16 mouse cellular contexts compared by ENCODE assay signal in the genomic region with DNA sequence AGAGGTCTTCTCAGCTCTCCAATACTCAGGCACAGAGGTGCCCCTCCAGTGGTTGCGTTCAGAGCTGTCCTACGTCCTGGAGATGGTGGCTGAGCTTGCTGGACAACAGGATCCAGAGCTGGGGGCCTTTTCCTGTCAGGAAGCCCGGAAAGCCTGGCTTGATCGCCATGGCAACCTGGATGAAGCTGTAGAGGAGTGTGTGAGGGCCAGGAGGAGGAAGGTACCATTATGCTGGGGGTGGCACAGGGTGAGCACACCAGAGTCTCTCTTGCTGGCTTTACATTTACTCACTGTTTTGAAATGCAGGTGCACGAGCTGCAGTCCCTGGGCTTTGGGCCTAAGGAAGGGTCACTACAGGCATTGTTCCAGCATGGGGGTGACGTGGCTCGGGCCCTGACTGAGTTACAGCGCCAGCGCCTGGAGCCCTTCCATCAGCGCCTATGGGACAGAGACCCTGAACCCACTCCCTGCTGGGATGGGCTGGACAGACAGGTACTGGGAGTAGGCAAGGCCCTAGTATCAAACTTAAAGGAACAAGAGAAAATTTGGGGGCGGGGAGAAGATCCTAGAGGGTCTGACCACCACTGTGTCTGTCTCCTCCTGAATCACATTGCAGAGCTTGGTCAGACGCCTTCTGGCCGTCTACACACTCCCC. TPM values are rescaled to one million over a fixed set of nuclear protein-coding genes. Genes with fewer than 3 reads are reported as not detected.
DNase-seq lines count a peak whose midpoint lies in the region; ATAC-seq and TF ChIP-seq lines count a peak whose summit lies in the region.
"Had no signal": no experiment of that assay in that cellular context is flagged by ENCODE, and none has a peak within 500 bp of the region (broad histone marks: within the 10 kb centered on the region; RNA-seq: fewer than 3 reads in every experiment).

No protein-coding gene starts in this region.

- no peak for TF ChIP-seq CTCF in hindbrain, postnatal 0 days (IDR thresholded peaks at IDR 0.05; ENCODE audit: low read depth)

- ATAC-seq in hindbrain, postnatal 0 days: no peak
- no peak for ATAC-seq in hindbrain, embryonic 11.5 days (ENCODE audit: low FRiP score)

- peak; percentile 68 to 69 for DNase-seq in cerebellum, postnatal 10 days
- DNase-seq in cerebellum, adult 9-11 months: no peak
- DNase-seq in hindbrain, postnatal 0 days (ENCODE audit: low spot score): peak; percentile 48
- no peak for DNase-seq in hindbrain, embryonic 11.5 days (ENCODE audit: low spot score)
- DNase-seq in layer of hippocampus, adult 9-11 months: peak; percentile 53
- DNase-seq in layer of hippocampus, adult 9-10 months (ENCODE audit: low spot score): no peak
- DNase-seq in right cerebral cortex, postnatal 4 days: peak; percentile 42
- no peak for DNase-seq in right cerebral cortex, postnatal 25 days
- DNase-seq: adrenal gland, postnatal 10 days; cerebellum, postnatal 36 days; heart, postnatal 14 days; retina, postnatal 1 day; thymus, postnatal 4 days had no signal

- peaks cover 16% of the 10 kb centered on the region for H3K4me1 ChIP-seq in hindbrain, postnatal 0 days (ENCODE audit: insufficient read depth, low read length)
- peaks cover 3% of the 10 kb centered on the region; the same call in 1 of the 2 replicates for H3K4me1 ChIP-seq in hindbrain, embryonic 11.5 days (replicated peaks; ENCODE audit: control insufficient read depth, insufficient read depth, low read length)

- H3K4me2 ChIP-seq in hindbrain, postnatal 0 days (ENCODE audit: low read depth, low read length): no peak overlapping the region
- H3K4me2 ChIP-seq in hindbrain, embryonic 11.5 days (replicated peaks; ENCODE audit: low read depth, low read length): no peak overlapping the region
- H3K4me2 ChIP-seq: embryonic facial prominence, embryonic 15.5 days; forebrain, embryonic 12.5 days had no signal

- H3K36me3 ChIP-seq in hindbrain, postnatal 0 days (ENCODE audit: insufficient read depth, low read length): peaks cover 57% of the 10 kb centered on the region
- H3K36me3 ChIP-seq in hindbrain, embryonic 11.5 days (ENCODE audit: control insufficient read depth, insufficient read depth, low read length): 0 out of 2 replicates have a peak, but pooled peaks cover 4% of the 10 kb centered on the region

- H3K9ac ChIP-seq in hindbrain, postnatal 0 days (replicated peaks; ENCODE audit: low read length): no peak overlapping the region
- no peak overlapping the region for H3K9ac ChIP-seq in hindbrain, embryonic 11.5 days (ENCODE audit: low read depth, low read length)
- H3K9ac ChIP-seq: embryonic facial prominence, embryonic 15.5 days; forebrain, embryonic 12.5 days had no signal

- WGBS in hindbrain, postnatal 0 days: 63% methylated on average over 13 of the region's 13 CpGs
- WGBS in hindbrain, embryonic 11.5 days: 75% methylated on average over 13 of the region's 13 CpGs

- H3K4me3 ChIP-seq in hindbrain, postnatal 0 days (ENCODE audit: low read length): no peak overlapping the region
- no peak overlapping the region for H3K4me3 ChIP-seq in hindbrain, embryonic 11.5 days (ENCODE audit: low read depth, low read length)
- H3K4me3 ChIP-seq: embryonic facial prominence, embryonic 15.5 days; forebrain, embryonic 12.5 days had no signal

- no peak overlapping the region for H3K27ac ChIP-seq in hindbrain, postnatal 0 days
- H3K27ac ChIP-seq in hindbrain, embryonic 11.5 days (ENCODE audit: low read depth, low read length): no peak overlapping the region
- H3K27ac ChIP-seq: embryonic facial prominence, embryonic 15.5 days; forebrain, embryonic 12.5 days had no signal

- no peaks in the 10 kb centered on the region for H3K9me3 ChIP-seq in hindbrain, postnatal 0 days (ENCODE audit: low read length)
- H3K9me3 ChIP-seq in hindbrain, embryonic 11.5 days (ENCODE audit: control insufficient read depth, low read length): no peaks in the 10 kb centered on the region
- H3K9me3 ChIP-seq: embryonic facial prominence, embryonic 15.5 days; forebrain, embryonic 12.5 days had no signal

- no peaks in the 10 kb centered on the region for H3K27me3 ChIP-seq in hindbrain, postnatal 0 days (ENCODE audit: insufficient read depth, low read length)
- no peaks in the 10 kb centered on the region for H3K27me3 ChIP-seq in hindbrain, embryonic 11.5 days (ENCODE audit: control insufficient read depth, insufficient read depth, low read length)
- H3K27me3 ChIP-seq: CH12.LX; embryonic facial prominence, embryonic 15.5 days; forebrain, embryonic 12.5 days had no signal

RNA-seq across cellular contexts. Expression of a gene that starts 4.7 kb away (rescaled TPM):
- total RNA-seq in hindbrain, postnatal 0 days (2014; rRNA removed): 23.6 and 25.5 TPM in 2 replicates
- 21.0 and 21.2 TPM in 2 replicates for polyA plus RNA-seq in hindbrain, postnatal 0 days (2015; fragmentation: Nextera tagmentation; extraction: Ambion mirVana)
- 10.6 and 12.1 TPM in 2 replicates for polyA plus RNA-seq in hindbrain, embryonic 11.5 days (2014; fragmentation: Nextera tagmentation; extraction: Ambion mirVana)

RNA-seq across cellular contexts. Expression of a gene that starts 5.2 kb away (rescaled TPM):
- 51.9 and 57.6 TPM in 2 replicates for total RNA-seq in hindbrain, postnatal 0 days (2014; rRNA removed)
- 163 and 208 TPM in 2 replicates for polyA plus RNA-seq in hindbrain, postnatal 0 days (2015; fragmentation: Nextera tagmentation; extraction: Ambion mirVana)
- 195 and 222 TPM in 2 replicates for polyA plus RNA-seq in hindbrain, embryonic 11.5 days (2014; fragmentation: Nextera tagmentation; extraction: Ambion mirVana)

RNA-seq across cellular contexts. Expression of a gene that starts 7.2 kb away (rescaled TPM):
- 14.8 and 18.4 TPM in 2 replicates for total RNA-seq in hindbrain, postnatal 0 days (2014; rRNA removed)
- 7.3 and 10.1 TPM in 2 replicates for polyA plus RNA-seq in hindbrain, postnatal 0 days (2015; fragmentation: Nextera tagmentation; extraction: Ambion mirVana)
- 6.9 and 7.6 TPM in 2 replicates for polyA plus RNA-seq in hindbrain, embryonic 11.5 days (2014; fragmentation: Nextera tagmentation; extraction: Ambion mirVana)

RNA-seq across cellular contexts. Expression of a gene that starts 11.1 kb away (rescaled TPM):
- 26.6 and 51.6 TPM in 2 replicates for total RNA-seq in hindbrain, postnatal 0 days (2014; rRNA removed)
- 79.0 and 82.2 TPM in 2 replicates for polyA plus RNA-seq in hindbrain, postnatal 0 days (2015; fragmentation: Nextera tagmentation; extraction: Ambion mirVana)
- 6.4 and 8.5 TPM in 2 replicates for polyA plus RNA-seq in hindbrain, embryonic 11.5 days (2014; fragmentation: Nextera tagmentation; extraction: Ambion mirVana)

RNA-seq across cellular contexts. Expression of a gene that starts 18.2 kb away (rescaled TPM):
- 86.5 and 128 TPM in 2 replicates for total RNA-seq in hindbrain, postnatal 0 days (2014; rRNA removed)
- polyA plus RNA-seq in hindbrain, postnatal 0 days (2015; fragmentation: Nextera tagmentation; extraction: Ambion mirVana): 226 and 244 TPM in 2 replicates
- 126 TPM in 2 replicates for polyA plus RNA-seq in hindbrain, embryonic 11.5 days (2014; fragmentation: Nextera tagmentation; extraction: Ambion mirVana)

Comparison
In these comparisons a context has a peak if more than half of its experiments do, and no peak if none do; other contexts are left out.
1. DNase-seq: peak in cerebellum, postnatal 10 days (2 of 2), hindbrain, postnatal 0 days (single experiment), layer of hippocampus, adult 9-11 months (single experiment) and right cerebral cortex, postnatal 4 days (single experiment); none in cerebellum, adult 9-11 months (single experiment), hindbrain, embryonic 11.5 days (single experiment), layer of hippocampus, adult 9-10 months (single experiment) and right cerebral cortex, postnatal 25 days (single experiment).